Mouse (Mus musculus) heart, embryonic 12.5 days (tissue): ENCODE results near the gene Pde6d. TPM values are rescaled to one million over a fixed set of nuclear protein-coding genes. Genes with fewer than 3 reads are reported as not detected.
A peak's percentile ranks its signal among the peaks of the same experiment; 100 is the strongest.

ENCODE experiments used
- ATAC-seq: fragments of 200-750 bp; cut with Nextera tagmentation; 2 replicates; pipeline ENCODE4 v1.8.0; 2017; ENCODE audit warnings: moderate TSS enrichment, moderate library complexity; ENCODE audit not compliant: insufficient number of reproducible peaks, low FRiP score
- H3K27ac ChIP-seq: fragments of 300-500 bp; sonication (generic); 2 replicates; pipeline ENCODE4 v1.5.1; 2016; ENCODE audit warnings: mild to moderate bottlenecking, moderate library complexity; ENCODE audit not compliant: poor library complexity, severe bottlenecking
- H3K27me3 ChIP-seq: fragments of 300-500 bp; sonication (generic); replicated peaks from 2 replicates; pipeline ENCODE4 v1.6.1; 2016; ENCODE audit warnings: mild to moderate bottlenecking, moderate library complexity
- H3K36me3 ChIP-seq: fragments of 300-500 bp; sonication (generic); 2 replicates; pipeline ENCODE4 v1.6.1; 2016; ENCODE audit warnings: mild to moderate bottlenecking, moderate library complexity
- H3K4me1 ChIP-seq: fragments of 300-500 bp; sonication (generic); replicated peaks from 2 replicates; pipeline ENCODE4 v1.6.1; 2016; ENCODE audit warnings: mild to moderate bottlenecking
- H3K4me2 ChIP-seq: fragments of 300-500 bp; sonication (generic); 2 replicates; pipeline ENCODE4 v1.6.1; 2016; ENCODE audit warnings: mild to moderate bottlenecking, moderate library complexity
- H3K4me3 ChIP-seq: fragments of 300-500 bp; sonication (generic); 2 replicates; pipeline ENCODE4 v1.5.1; 2016; ENCODE audit warnings: mild to moderate bottlenecking
- H3K9ac ChIP-seq: fragments of 300-500 bp; sonication (generic); 2 replicates; pipeline ENCODE4 v1.6.1; 2016; ENCODE audit warnings: mild to moderate bottlenecking, moderate library complexity
- H3K9me3 ChIP-seq: fragments of 300-500 bp; sonication (generic); replicated peaks from 2 replicates; pipeline ENCODE4 v1.6.1; 2016; ENCODE audit warnings: mild to moderate bottlenecking, moderate library complexity
- WGBS: fragments of 180-500 bp; shearing (Covaris S2); methylation state at CpG from one replicate; pipeline ENCODE4 v1.1.7; 2016; 5-methylcytosine and 5-hydroxymethylcytosine counted together
- polyA plus RNA-seq: library from polyadenylated mRNA; unstranded; fragments of >200 nt; fragmentation: Nextera tagmentation; extraction: Ambion mirVana; gene quantifications from 2 replicates; pipeline ENCODE4 v1.2.1, GENCODE M21; 2016

The Pde6d gene
- polyA plus RNA-seq, 1 experiment from 2014 or later: 83.5 TPM

- H3K9me3 ChIP-seq: no peaks in the 10 kb centered on the region
- H3K27me3 ChIP-seq: no peaks in the 10 kb centered on the region
- 0 out of 2 replicates have a peak overlapping the region, but pooled peaks have one; percentile 8 for H3K27ac ChIP-seq
- ATAC-seq: no peak
- peaks cover 69% of the 10 kb centered on the region for H3K4me1 ChIP-seq
- no peak overlapping the region for H3K4me2 ChIP-seq
- H3K9ac ChIP-seq: 0 out of 2 replicates have a peak overlapping the region, but pooled peaks have one; percentile 1
- no peaks in the 10 kb centered on the region for H3K36me3 ChIP-seq
- H3K4me3 ChIP-seq: no peak overlapping the region
- 2% methylated on average over 4 of the region's 4 CpGs for WGBS
Observed at GRCm38 (mm10) chr1:86501559-86501958, 80.9 kb downstream of the Pde6d start.

DNA sequence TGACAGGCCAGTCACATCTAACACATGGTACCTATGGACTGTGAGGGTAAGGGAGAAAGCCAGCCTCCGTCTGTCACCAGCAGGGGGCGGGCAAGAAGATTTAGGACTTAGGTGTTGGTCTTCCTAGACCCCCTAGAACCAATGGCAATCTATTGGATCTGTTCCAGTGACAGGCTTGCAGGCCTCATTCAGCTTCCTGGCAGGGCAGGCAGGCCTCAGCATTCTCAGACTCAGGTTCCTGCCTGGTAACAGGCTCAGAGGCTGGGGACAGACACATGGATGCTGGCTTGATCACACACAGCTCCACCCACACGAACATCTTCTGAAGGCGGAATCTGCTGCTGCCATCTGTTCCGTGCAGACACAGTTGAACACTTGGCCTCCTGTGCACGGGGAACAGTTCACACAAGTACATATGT, 81.3 kb downstream of the Pde6d start:
- Histone ChIP-seq H3K4me1 (peaks cover 65% of the 10 kb centered on the region), H3K27ac (0 out of 2 replicates have a peak overlapping the region, but pooled peaks have one; percentile 8), H3K9me3 (no peaks in the 10 kb centered on the region), H3K9ac (0 out of 2 replicates have a peak overlapping the region, but pooled peaks have one; percentile 1), H3K27me3 (no peaks in the 10 kb centered on the region), H3K4me3 (no peak overlapping the region), H3K36me3 (no peaks in the 10 kb centered on the region), H3K4me2 (no peak overlapping the region)
- 39% methylated on average over 6 of the region's 6 CpGs for WGBS
- ATAC-seq: no peak

DNA sequence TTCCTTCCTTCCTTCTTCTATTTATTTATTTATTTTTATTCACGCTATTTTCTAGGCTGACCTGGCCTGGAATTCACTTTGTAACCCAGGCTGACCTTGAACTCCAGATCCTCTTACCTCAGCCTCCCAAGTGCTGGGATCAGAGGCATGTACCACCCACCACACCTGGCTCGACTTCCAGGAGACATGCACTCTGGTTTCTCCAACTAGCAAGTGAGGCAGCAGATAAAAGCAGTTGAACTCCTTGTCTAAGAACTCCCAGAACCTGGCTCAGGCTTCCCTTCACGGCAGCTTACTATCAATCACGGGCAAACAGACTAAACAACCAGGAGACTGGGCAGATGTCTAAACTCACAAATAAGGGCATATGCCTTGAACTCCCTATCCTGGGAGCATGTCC, 81.7 kb downstream of the Pde6d start:
- Histone ChIP-seq H3K4me2 (no peak overlapping the region), H3K27ac (no peak overlapping the region), H3K4me3 (no peak overlapping the region), H3K36me3 (no peaks in the 10 kb centered on the region), H3K27me3 (no peaks in the 10 kb centered on the region), H3K9ac (no peak overlapping the region), H3K4me1 (peaks cover 62% of the 10 kb centered on the region), H3K9me3 (no peaks in the 10 kb centered on the region)
- 77% methylated on average over 4 of the region's 4 CpGs for WGBS
- no peak for ATAC-seq

DNA sequence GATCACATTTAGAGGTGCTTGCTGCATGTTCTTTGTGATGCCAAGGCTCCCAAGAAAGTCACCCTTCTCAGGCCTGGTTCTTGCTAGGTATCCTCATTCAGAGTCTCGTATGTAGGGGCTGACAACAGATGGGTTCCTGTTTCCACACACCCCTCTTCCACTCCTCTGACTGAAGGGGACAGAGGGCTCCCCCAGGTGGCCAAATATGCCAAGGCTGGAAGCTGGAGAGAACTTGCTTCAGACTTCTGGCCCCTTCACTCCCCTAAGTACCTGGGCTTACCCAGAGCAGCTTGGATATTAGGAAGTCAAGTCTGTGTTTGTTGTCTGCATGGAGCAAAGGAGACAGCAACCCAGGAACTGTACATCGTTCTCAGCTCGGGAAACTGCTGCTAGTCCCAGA, 82.5 kb downstream of the Pde6d start:
- Histone ChIP-seq H3K9me3 (no peaks in the 10 kb centered on the region), H3K9ac (no peak overlapping the region), H3K4me1 (peaks cover 54% of the 10 kb centered on the region), H3K4me3 (no peak overlapping the region), H3K27ac (no peak overlapping the region), H3K27me3 (no peaks in the 10 kb centered on the region), H3K4me2 (no peak overlapping the region), H3K36me3 (no peaks in the 10 kb centered on the region)
- WGBS: 33% methylated on average over 3 of the region's 3 CpGs
- ATAC-seq: no peak

GRCm38 (mm10) chr1:86498611-86499010, 83.8 kb downstream of the Pde6d start:
- Histone ChIP-seq H3K4me3 (no peak overlapping the region), H3K9ac (0 out of 2 replicates have a peak overlapping the region, but pooled peaks have one; percentile 6), H3K9me3 (no peaks in the 10 kb centered on the region), H3K27me3 (no peaks in the 10 kb centered on the region), H3K27ac (no peak overlapping the region), H3K36me3 (no peaks in the 10 kb centered on the region), H3K4me1 (peaks cover 48% of the 10 kb centered on the region), H3K4me2 (no peak overlapping the region)
- ATAC-seq: no peak
- WGBS: 72% methylated on average over 1 of the region's 1 CpGs

GRCm38 (mm10) chr1:86497986-86498385, 84.4 kb downstream of the Pde6d start:
- peaks cover 42% of the 10 kb centered on the region for H3K4me1 ChIP-seq
- H3K27ac ChIP-seq: no peak overlapping the region
- ATAC-seq: no peak
- H3K9me3 ChIP-seq: no peaks in the 10 kb centered on the region
- H3K9ac ChIP-seq: peak overlapping the region; percentile 30; the same call in 1 of the 2 replicates
- WGBS: 47% methylated on average over 3 of the region's 3 CpGs
- H3K27me3 ChIP-seq: no peaks in the 10 kb centered on the region
- no peaks in the 10 kb centered on the region for H3K36me3 ChIP-seq
- no peak overlapping the region for H3K4me3 ChIP-seq
- H3K4me2 ChIP-seq: no peak overlapping the region

- H3K4me2 ChIP-seq: no peak overlapping the region
- 0 out of 2 replicates have a peak overlapping the region, but pooled peaks have one; percentile 30 for H3K9ac ChIP-seq
- ATAC-seq: no peak
- H3K4me3 ChIP-seq: no peak overlapping the region
- 79% methylated on average over 5 of the region's 5 CpGs for WGBS
- H3K9me3 ChIP-seq: no peaks in the 10 kb centered on the region
- H3K4me1 ChIP-seq: peaks cover 43% of the 10 kb centered on the region
- no peak overlapping the region for H3K27ac ChIP-seq
- H3K27me3 ChIP-seq: no peaks in the 10 kb centered on the region
- no peaks in the 10 kb centered on the region for H3K36me3 ChIP-seq
Observed at GRCm38 (mm10) chr1:86497361-86497760, 85.1 kb downstream of the Pde6d start.

GRCm38 (mm10) chr1:86496340-86496739, 86.1 kb downstream of the Pde6d start:
- ATAC-seq: no peak
- Histone ChIP-seq H3K4me1 (peaks cover 43% of the 10 kb centered on the region), H3K4me3 (no peak overlapping the region), H3K9ac (no peak overlapping the region), H3K4me2 (no peak overlapping the region), H3K9me3 (no peaks in the 10 kb centered on the region), H3K27me3 (no peaks in the 10 kb centered on the region), H3K36me3 (no peaks in the 10 kb centered on the region), H3K27ac (no peak overlapping the region)
- WGBS: 86% methylated on average over 4 of the region's 4 CpGs

DNA sequence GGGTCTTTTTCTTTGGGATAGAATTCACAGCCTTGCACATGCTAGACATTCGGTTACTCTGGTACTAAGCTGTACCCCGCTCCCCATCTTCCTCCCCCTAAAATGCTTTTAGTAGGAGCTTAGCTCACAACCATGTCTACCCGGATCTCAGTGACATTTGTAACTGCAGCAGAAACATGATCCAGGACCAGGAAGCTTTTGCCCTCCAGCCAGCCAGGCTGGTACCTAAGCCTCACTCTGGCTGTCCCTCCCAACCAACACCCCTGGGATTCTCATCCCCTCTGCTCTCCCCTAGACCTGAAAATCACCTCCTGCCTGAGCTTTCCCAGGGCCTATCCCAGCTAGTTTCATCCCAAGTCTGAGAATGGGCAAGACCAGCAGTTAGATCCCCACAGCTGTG, 88.6 kb downstream of the Pde6d start:
- ATAC-seq: no peak
- 80% methylated on average over 3 of the region's 3 CpGs for WGBS
- H3K27me3 ChIP-seq: no peaks in the 10 kb centered on the region
- no peak overlapping the region for H3K27ac ChIP-seq
- H3K36me3 ChIP-seq: no peaks in the 10 kb centered on the region
- no peak overlapping the region for H3K9ac ChIP-seq
- no peaks in the 10 kb centered on the region for H3K9me3 ChIP-seq
- H3K4me1 ChIP-seq: peaks cover 33% of the 10 kb centered on the region
- no peak overlapping the region for H3K4me2 ChIP-seq
- no peak overlapping the region for H3K4me3 ChIP-seq

Other genes with a start within 250 kb of the Pde6d start
- gene Ncl, start 223.2 kb downstream of the Pde6d start, polyA plus RNA-seq: 331 and 337 TPM in 2 replicates
- gene Nmur1, start 156.4 kb downstream of the Pde6d start, polyA plus RNA-seq: not detected in 2 replicates
- gene Tex44, start 156.3 kb downstream of the Pde6d start, polyA plus RNA-seq: not detected in 2 replicates
- gene Ptma, start 55.9 kb downstream of the Pde6d start, polyA plus RNA-seq: 1,057 and 1,113 TPM in 2 replicates
- gene Cops7b, start 275 bp upstream of the Pde6d start, polyA plus RNA-seq: 28.6 and 32.6 TPM in 2 replicates
- gene Nppc, start 87.9 kb upstream of the Pde6d start, polyA plus RNA-seq: 1.3 TPM in 2 replicates
- 17.0 and 18.2 TPM in 2 replicates for gene Dis3l2, start 121.2 kb upstream of the Pde6d start, polyA plus RNA-seq